Mouse (Mus musculus) spleen, embryonic (tissue): Measurements from ENCODE around the gene Cadm1.

Source experiments
- CTCF ChIA-PET: fragments of 350-600 bp; sonication (Branson Sonifier 250); formaldehyde crosslinking; loops from one replicate; lab custom pipeline; 2022; lab: Charles Lee

Gene Cadm1

DNA sequence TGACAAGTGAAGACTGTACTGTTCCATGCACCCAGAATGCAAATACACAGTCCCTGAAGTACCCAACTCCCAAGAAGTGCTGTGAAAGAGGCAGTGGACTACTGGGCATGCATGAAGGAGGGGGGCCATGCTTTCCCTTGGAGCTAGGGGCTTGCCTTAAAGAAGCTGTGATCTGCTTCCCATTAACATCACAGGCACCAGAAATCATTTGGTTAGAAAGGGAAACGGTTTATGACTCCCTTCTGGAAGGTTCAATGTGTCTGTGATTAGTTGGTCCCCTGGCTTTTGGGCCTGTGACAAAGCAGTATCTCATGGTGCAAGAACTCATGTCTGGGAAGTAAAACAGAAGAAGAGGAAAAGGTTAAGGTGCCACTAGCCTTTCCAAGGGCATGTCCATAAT lies 336.0 kb downstream of the Cadm1 start:
- CTCF ChIA-PET: no interaction called here

DNA sequence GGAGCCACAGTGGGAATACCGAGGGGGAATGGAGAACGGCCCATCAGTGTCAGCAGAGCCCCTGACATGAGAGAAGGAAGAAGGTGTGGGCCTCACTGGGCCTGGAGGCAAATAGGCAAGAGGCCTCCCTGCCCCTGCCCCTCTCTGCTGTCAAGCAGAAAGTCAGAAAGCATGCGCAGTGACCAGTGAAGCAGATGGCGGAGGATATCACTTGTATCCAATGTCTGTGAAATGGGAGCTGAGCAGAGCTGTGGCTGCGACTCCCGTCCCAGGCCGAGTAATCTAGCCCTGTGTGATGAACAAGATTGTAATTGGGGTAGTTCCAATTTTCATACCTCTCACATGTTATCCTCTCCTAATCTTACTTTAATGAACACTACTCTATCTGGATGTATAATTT lies 337.5 kb downstream of the Cadm1 start:
- CTCF ChIA-PET: no interaction called here

DNA sequence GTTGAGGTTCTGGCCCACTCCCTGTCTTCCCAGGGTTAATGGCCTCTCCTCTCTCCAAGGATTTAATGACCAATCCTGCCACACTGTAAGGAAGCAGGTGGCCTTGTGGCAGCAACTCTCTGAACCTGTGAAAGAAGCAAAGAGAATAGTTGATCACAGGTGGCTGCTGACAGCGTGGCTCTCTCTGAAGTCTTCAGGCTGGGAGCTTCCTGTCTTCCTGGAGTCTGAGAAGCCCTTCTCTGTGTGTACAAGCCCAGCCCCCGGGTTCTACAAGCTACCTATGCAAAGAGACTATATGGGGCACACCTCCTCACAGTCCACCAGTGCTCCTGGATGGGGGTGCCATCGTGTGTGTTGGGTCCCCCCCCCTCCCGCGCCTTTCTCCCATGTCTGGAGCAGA lies 339.7 kb downstream of the Cadm1 start:
- CTCF ChIA-PET: no interaction called here

DNA sequence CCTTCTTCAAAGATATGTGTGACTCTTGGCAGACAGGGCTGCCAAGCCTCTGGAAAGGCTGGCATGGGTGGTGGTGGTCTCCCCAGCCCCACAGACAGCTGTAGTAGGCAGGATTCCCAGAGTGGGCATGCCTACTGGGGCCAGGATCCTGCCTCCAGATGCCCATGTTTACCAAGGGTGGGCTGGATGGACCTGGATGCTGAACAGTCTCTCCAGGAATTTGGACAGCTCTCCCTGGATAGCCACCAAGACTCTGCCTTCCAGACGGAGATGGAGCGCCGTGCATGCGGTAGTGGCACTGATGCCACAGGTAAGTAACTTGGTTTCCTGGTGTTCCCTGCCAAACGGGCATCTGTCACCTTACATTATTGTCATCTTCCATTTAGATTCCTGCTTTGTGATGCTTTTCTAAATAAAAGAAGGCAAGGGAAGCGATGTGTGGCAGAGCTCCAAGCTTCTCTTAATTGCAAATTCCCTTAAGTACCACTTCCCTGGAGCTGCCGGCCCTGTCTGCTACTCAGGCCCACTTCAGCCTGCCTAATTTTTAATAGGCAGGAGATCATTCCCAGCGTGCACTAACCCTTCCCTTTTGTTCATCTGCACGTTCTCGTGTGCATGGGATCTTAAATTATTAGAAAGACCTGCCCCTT lies 346.7 kb downstream of the Cadm1 start:
- CTCF ChIA-PET: no interaction called here

DNA sequence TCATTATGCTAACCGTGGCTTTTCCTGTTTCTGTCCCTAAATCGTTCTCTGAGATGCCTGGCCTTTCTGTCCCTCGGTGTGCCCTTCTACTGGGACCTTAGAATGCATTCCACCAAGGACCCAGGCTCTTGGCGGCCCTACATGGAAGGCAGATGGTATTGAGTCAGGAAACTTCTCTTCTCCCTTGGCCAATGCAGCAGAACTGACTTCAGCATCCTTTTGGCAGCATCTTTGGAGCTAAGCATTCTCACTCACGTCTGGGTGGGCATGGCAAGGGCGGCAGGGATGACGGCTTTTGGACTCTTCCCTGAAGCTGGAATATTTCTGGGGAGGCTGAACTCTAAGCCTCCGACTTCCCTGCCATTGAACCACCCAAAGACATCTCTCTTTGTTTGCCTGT lies 350.2 kb downstream of the Cadm1 start:
- CTCF ChIA-PET: interaction anchor here (0.6 kb wide), 1 partner anchor 1054 kb away, joined by 4 read pairs; no protein-coding TSS in a partner anchor

DNA sequence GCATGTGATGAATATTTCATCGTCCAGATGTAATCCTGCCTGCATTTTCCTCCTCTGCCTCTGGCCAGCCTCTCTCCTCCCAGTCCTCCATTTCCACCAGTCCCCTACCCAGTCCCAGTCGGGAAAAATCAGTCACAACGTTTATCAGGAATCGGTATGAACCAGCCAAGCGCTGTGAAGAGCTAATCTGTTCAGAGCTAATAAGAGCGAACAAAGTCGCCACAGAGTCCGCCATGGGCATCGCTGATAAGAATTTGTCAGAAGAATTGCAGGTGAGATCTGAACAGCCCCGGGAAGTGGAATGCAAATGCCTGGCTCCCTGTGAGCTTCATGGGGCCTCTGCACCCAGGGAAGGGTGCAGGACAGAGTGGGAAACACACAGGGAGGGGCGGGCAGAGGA lies 352.4 kb downstream of the Cadm1 start:
- CTCF ChIA-PET: no interaction called here

DNA sequence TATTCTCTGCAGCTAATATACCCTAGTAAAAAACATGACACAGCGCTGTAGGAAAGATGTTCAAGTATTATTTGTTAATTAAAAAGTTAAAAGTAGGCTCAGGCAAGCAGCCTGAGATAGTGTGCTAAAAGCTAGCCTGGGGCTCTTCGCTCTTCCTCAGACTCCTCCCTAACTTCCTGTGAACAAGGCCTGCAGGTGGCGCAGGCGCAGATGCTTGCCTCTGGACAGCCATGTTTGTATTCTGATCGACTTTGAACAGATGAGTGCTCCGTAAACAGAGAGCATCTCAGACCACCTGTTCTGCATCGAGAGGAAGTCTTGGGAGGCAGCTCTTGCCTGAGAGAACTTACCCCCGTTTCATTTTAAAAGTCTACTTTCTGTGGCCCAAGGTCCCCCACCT lies 361.7 kb downstream of the Cadm1 start:
- CTCF ChIA-PET: no interaction called here

DNA sequence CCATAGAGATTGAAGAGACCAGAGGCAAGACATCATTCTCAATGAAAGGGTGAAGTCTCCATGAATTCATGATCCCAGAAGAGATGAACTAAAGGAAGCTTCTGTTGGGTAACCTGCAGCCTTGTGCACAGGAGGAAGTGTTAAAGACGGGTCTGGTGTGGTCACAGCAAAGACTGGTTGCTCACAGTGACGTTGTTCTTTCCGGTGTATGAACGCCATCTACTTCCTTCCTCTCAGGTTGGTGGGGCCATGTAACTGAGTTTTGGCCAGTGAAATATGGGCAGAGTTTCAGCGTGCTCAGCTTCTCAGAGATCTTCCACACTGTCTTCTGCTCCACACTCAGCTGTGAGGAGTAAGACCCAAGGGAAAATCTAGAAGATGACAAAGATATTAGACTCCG lies 363.0 kb downstream of the Cadm1 start:
- CTCF ChIA-PET: no interaction called here

DNA sequence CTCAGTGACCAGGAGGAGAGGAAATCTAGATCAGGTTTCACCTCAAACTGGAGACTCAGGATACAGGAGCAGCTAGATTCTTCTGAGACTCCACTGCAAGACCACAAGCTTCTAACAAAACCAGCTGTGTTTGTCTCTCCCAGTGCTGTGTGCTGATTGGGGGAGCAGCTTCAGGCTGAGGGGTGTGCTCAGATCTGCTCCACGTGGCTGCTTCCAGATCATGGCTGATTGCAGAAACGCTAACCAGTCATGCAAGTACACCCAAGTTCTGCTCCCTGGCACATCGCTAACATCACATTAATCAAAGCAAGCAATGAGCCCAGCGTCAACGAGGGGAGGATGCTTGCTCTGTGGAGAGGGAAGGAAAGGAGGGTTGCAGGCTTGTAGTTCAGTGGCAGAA lies 364.1 kb downstream of the Cadm1 start:
- CTCF ChIA-PET: no interaction called here

DNA sequence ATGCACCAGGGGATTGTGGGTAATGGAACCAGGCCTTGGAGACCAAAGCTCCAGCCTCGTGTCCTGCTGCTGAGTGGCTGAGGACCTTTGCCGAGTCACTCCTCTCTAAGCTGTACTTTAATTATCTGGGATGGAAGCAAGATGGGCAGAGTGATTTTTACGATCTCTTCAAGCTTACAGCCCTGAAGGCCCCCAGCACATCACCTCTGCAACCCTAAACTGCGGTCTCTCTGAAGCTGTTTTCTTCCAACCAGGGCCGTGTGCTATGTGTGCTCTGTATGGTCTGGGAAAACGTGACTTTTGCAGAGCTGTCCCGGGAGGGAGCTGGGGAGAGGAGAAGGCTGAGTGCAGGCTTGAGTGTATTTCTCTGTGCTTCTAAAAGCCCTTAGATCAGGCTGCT lies 364.7 kb downstream of the Cadm1 start:
- CTCF ChIA-PET: no interaction called here

DNA sequence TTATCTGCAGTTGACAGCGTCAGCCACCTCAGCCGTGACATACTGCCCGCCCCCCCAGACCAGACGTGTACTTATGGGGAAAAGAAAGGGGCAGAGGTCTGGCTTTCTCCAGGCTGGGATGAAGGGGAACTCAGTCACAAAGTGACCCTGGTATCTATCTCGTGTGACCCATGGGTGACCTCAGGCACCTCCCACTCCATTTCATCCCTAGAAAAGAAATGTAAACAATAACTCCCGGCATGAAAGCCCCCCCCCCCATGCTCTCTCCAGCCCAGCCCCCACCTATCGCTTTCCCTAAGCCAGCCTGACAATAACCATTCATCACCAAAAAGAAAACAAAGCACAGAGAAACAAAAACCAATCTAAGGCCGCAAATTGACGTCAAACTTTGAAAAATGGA lies 365.1 kb downstream of the Cadm1 start:
- CTCF ChIA-PET: no interaction called here

DNA sequence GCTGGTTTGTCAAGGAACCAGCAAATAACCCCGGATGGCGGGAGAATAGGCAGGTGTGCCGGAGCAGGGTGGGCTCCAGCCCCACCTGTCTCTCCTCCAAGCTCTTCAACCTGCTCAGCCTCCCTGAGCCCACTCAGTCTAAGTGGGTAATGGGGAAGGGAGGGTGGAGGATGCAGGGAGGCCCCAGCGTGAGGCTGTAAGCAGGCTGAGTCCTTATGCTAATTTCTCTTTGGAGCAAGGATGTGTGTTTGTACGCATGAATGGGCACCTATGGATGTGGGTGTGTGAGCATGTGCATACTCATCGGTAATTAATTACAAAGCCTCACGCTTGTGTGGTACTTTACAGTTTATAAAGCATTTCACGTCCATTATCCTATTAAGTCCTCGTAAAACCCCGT lies 370.8 kb downstream of the Cadm1 start:
- CTCF ChIA-PET: interaction anchor here (0.5 kb wide), 1 partner anchor 416 kb away, joined by 3 read pairs; no protein-coding TSS in a partner anchor

DNA sequence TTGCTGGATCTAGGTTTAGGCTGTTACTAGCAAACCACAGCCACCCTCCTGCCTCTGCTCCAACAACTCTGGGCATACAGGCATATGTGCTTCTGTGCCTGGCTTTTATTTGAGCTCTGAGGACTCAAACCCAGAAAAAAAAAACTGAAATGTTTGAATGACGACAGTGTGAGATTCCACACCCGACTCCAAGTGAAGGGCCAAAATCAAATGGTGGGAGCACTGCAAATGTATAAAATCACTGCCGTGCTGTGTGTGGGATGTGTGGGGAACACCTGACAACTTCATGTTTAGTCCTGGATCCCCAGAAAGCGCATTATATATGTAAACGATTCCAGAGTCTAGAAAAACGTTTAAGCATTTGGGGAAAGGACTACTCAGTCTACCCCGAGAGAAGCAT lies 373.7 kb downstream of the Cadm1 start:
- CTCF ChIA-PET: no interaction called here

DNA sequence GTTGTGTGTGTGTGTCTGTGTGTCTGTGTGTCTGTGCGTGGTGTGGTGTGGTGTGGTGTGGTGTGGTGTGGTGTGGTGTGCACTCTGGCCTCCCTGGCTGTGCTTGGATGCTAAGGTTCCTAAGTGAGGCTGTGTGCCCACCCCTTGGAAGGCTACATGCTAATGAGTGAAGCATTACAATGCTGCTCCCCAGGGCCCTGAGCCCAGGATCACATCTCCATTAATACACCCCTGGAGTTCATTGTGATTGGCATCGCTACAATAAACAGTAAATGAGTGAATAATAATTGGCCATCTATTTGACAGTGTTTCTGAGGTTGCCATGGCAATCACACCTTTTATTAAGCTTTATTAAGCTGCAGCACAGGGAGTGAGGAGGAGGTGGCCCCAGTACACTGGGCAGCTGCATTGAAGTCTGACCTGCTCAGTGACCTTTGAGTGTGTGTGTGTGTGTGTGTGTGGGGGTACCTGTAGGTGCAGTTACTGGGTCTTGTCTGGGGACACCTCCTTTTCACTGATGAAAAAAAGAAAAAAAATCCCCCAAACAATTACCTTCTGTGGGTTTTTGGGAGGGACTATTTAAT lies 374.5 kb downstream of the Cadm1 start:
- CTCF ChIA-PET: no interaction called here

DNA sequence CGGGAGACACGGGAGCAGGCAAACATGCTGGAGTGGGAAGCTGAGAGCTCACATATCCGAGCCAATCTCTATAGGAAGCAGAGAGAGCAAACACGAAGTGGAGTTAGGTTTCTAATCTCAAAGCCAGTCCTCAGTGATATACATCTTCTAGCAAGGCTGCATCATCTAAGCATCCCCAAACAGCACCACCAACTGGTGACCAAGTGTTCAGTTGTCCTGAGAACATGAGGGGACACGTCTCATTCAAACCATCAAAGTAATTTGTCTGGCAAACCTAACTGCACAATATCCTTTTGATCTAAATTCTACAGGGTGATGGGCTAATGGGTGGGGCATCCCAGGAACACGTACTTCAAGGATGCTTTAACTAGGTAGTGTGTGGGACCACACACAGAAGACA lies 376.5 kb downstream of the Cadm1 start:
- CTCF ChIA-PET: no interaction called here
